Comparison of ENCODE assay signal across 14 mouse cellular contexts in genomic region chr12:108215090-108215489, GRCm38 (mm10). TPM values are rescaled to one million over a fixed set of nuclear protein-coding genes. Genes with fewer than 3 reads are reported as not detected.
A peak's percentile ranks its signal among the peaks of the same experiment; 100 is the strongest.
DNase-seq lines count a peak whose midpoint lies in the region; ATAC-seq and TF ChIP-seq lines count a peak whose summit lies in the region.
"Had no signal": no experiment of that assay in that cellular context is flagged by ENCODE, and none has a peak within 500 bp of the region (broad histone marks: within the 10 kb centered on the region; RNA-seq: fewer than 3 reads in every experiment).

No protein-coding gene starts in this region.

- no peak for TF ChIP-seq CTCF in midbrain, postnatal 0 days (IDR thresholded peaks at IDR 0.05)

- no peaks in the 10 kb centered on the region for H3K27me3 ChIP-seq in heart, embryonic 10.5 days (ENCODE audit: insufficient read depth, poor library complexity, severe bottlenecking)
- no peaks in the 10 kb centered on the region for H3K27me3 ChIP-seq in midbrain, embryonic 10.5 days (ENCODE audit: low read depth, poor library complexity, severe bottlenecking)
- no peaks in the 10 kb centered on the region for H3K27me3 ChIP-seq in midbrain, postnatal 0 days (ENCODE audit: insufficient read depth, low read length)
- H3K27me3 ChIP-seq in embryonic facial prominence, embryonic 12.5 days: no peaks in the 10 kb centered on the region
- H3K27me3 ChIP-seq in myocyte (ENCODE audit: control insufficient read depth, insufficient read depth, insufficient read length): no peaks in the 10 kb centered on the region
- H3K27me3 ChIP-seq: Patski had no signal

- no peak for TF ChIP-seq POLR2A in myocyte (IDR thresholded peaks at IDR 0.05; ENCODE audit: insufficient read length, low read depth)

- H3K27ac ChIP-seq in heart, embryonic 10.5 days: peak overlapping the region; percentile 72
- peak overlapping the region; percentile 69 for H3K27ac ChIP-seq in midbrain, embryonic 10.5 days (replicated peaks)
- no peak overlapping the region for H3K27ac ChIP-seq in midbrain, postnatal 0 days (ENCODE audit: low read depth, low read length)
- H3K27ac ChIP-seq in embryonic facial prominence, embryonic 12.5 days: peak overlapping the region; percentile 0; the same call in 1 of the 2 replicates

- no peaks in the 10 kb centered on the region for H3K79me2 ChIP-seq in myocyte (ENCODE audit: control insufficient read depth, insufficient read depth)

- no peak overlapping the region for H3K4me3 ChIP-seq in heart, embryonic 10.5 days
- H3K4me3 ChIP-seq in midbrain, embryonic 10.5 days: no peak overlapping the region
- no peak overlapping the region for H3K4me3 ChIP-seq in midbrain, postnatal 0 days (ENCODE audit: low read depth, low read length)
- H3K4me3 ChIP-seq in embryonic facial prominence, embryonic 12.5 days: no peak overlapping the region
- no peak overlapping the region for H3K4me3 ChIP-seq in myocyte

- no peak overlapping the region for H3K9ac ChIP-seq in midbrain, postnatal 0 days (replicated peaks; ENCODE audit: low read length, poor library complexity, severe bottlenecking)
- H3K9ac ChIP-seq in embryonic facial prominence, embryonic 12.5 days: no peak overlapping the region

- peaks cover 93% of the 10 kb centered on the region for H3K4me1 ChIP-seq in heart, embryonic 10.5 days
- peaks cover 89% of the 10 kb centered on the region for H3K4me1 ChIP-seq in midbrain, embryonic 10.5 days
- peaks cover 4% of the 10 kb centered on the region; the same call in 1 of the 2 replicates for H3K4me1 ChIP-seq in midbrain, postnatal 0 days (ENCODE audit: insufficient read depth, low read length)
- H3K4me1 ChIP-seq in embryonic facial prominence, embryonic 12.5 days: peaks cover 70% of the 10 kb centered on the region

- no peak overlapping the region for H3ac ChIP-seq in myocyte (ENCODE audit: control insufficient read depth, insufficient read length)

- 33% methylated on average over 8 of the region's 8 CpGs for WGBS in heart, embryonic 10.5 days
- 52% methylated on average over 8 of the region's 8 CpGs for WGBS in midbrain, embryonic 10.5 days
- WGBS in midbrain, postnatal 0 days: 67% methylated on average over 8 of the region's 8 CpGs
- 19% methylated on average over 8 of the region's 8 CpGs for WGBS in embryonic facial prominence, embryonic 12.5 days

- intact Hi-C loops in heart, postnatal 14 days (cut with DNase I): no loop called here

- H3K4me2 ChIP-seq in midbrain, postnatal 0 days (ENCODE audit: low read depth, low read length, poor library complexity, severe bottlenecking): no peak overlapping the region
- no peak overlapping the region for H3K4me2 ChIP-seq in embryonic facial prominence, embryonic 12.5 days (replicated peaks)
- H3K4me2 ChIP-seq in myocyte (ENCODE audit: low read depth): no peak overlapping the region
- H3K4me2 ChIP-seq: liver, embryonic 11.5 days had no signal

- no peak for ATAC-seq in midbrain, postnatal 0 days (ENCODE audit: low FRiP score)
- ATAC-seq in embryonic facial prominence, embryonic 12.5 days (ENCODE audit: insufficient number of reproducible peaks, insufficient read depth, low FRiP score, low TSS enrichment): no peak
- ATAC-seq: Patski had no signal

- H3K36me3 ChIP-seq in heart, embryonic 10.5 days: 0 out of 2 replicates have a peak, but pooled peaks cover 3% of the 10 kb centered on the region
- H3K36me3 ChIP-seq in midbrain, embryonic 10.5 days: peaks cover 29% of the 10 kb centered on the region
- no peaks in the 10 kb centered on the region for H3K36me3 ChIP-seq in midbrain, postnatal 0 days (ENCODE audit: insufficient read depth, low read length)
- H3K36me3 ChIP-seq in embryonic facial prominence, embryonic 12.5 days: no peaks in the 10 kb centered on the region
- no peaks in the 10 kb centered on the region for H3K36me3 ChIP-seq in myocyte (ENCODE audit: control insufficient read depth, insufficient read depth)

- DNase-seq in heart, embryonic 10.5 days (ENCODE audit: low spot score): no peak
- no peak for DNase-seq in heart, postnatal 14 days
- DNase-seq in midbrain, embryonic 10.5 days (ENCODE audit: low spot score): no peak
- no peak for DNase-seq in midbrain, postnatal 0 days (ENCODE audit: low spot score)
- DNase-seq in lung, postnatal 36 days: no peak
- no peak for DNase-seq in B cell, adult 2 months
- DNase-seq: adrenal gland, adult 2 months; kidney, adult 8-10 months; lung, postnatal 10 days; spleen, adult 18-20 months had no signal

- H3K9me3 ChIP-seq in heart, embryonic 10.5 days: no peaks in the 10 kb centered on the region
- H3K9me3 ChIP-seq in midbrain, embryonic 10.5 days (replicated peaks): no peaks in the 10 kb centered on the region
- H3K9me3 ChIP-seq in midbrain, postnatal 0 days (ENCODE audit: low read length): no peaks in the 10 kb centered on the region
- H3K9me3 ChIP-seq in embryonic facial prominence, embryonic 12.5 days: no peaks in the 10 kb centered on the region

TF ChIP-seq in myocyte, 11 proteins besides CTCF, POLR2A, EP300 and RAD21:
- TF ChIP-seq MAX (IDR thresholded peaks at IDR 0.05; ENCODE audit: low read depth) (no peak), MYOD1 (IDR thresholded peaks at IDR 0.05; ENCODE audit: control insufficient read depth in 1 of 3, insufficient read length in 2 of 3, low read depth in 2 of 3) (peak in 2 of 3 experiments; percentile 82 to 85), POLR2AphosphoS2 (IDR thresholded peaks at IDR 0.05; ENCODE audit: insufficient read length, low read depth) (no peak), SRF (IDR thresholded peaks at IDR 0.05; ENCODE audit: control insufficient read depth, insufficient read length, low read depth) (no peak), CEBPB (IDR thresholded peaks at IDR 0.05; ENCODE audit: insufficient read depth, poor library complexity, severe bottlenecking) (no peak), TCF12 (IDR thresholded peaks at IDR 0.05; ENCODE audit: insufficient read depth, poor library complexity, severe bottlenecking) (no peak), TCF3 (IDR thresholded peaks at IDR 0.05; ENCODE audit: insufficient read length, low read depth) (peak; percentile 32), USF1 (IDR thresholded peaks at IDR 0.05; ENCODE audit: low read depth) (no peak), REST (IDR thresholded peaks at IDR 0.05; ENCODE audit: insufficient read depth, insufficient read length) (no peak), MYOG (IDR thresholded peaks at IDR 0.05; ENCODE audit: control insufficient read depth in 1 of 3, insufficient read depth in 1 of 3, insufficient read length in 2 of 3, low read depth in 2 of 3) (peak in 2 of 3 experiments; percentile 72 to 79), E2F4 (IDR thresholded peaks at IDR 0.05; ENCODE audit: insufficient read depth) (no peak)

RNA-seq across cellular contexts. Expression of gene Ccnk, which starts 35.7 kb away (rescaled TPM):
- polyA plus RNA-seq in heart, embryonic 10.5 days (2016; fragmentation: Nextera tagmentation; extraction: Ambion mirVana): 2.0 and 3.6 TPM in 2 replicates
- 10 to 100 TPM; 27.6 to 28.0 TPM for total RNA-seq in heart, postnatal 14 days (2021)
- 3.3 and 3.5 TPM in 2 replicates for polyA plus RNA-seq in midbrain, embryonic 10.5 days (2016; fragmentation: Nextera tagmentation; extraction: Ambion mirVana)
- 12.1 and 27.6 TPM in 2 replicates for total RNA-seq in midbrain, postnatal 0 days (2014; rRNA removed)
- polyA plus RNA-seq in midbrain, postnatal 0 days (2015; fragmentation: Nextera tagmentation; extraction: Ambion mirVana): 2.1 and 2.2 TPM in 2 replicates
- polyA plus RNA-seq in embryonic facial prominence, embryonic 12.5 days (2016; fragmentation: Nextera tagmentation; extraction: Ambion mirVana): 3.4 and 4.3 TPM in 2 replicates
- polyA plus RNA-seq in myocyte (2012; fragmentation: generic; extraction: Trizol): 29.1 TPM

RNA-seq across cellular contexts. Expression of gene Setd3, which starts 36.0 kb away (rescaled TPM):
- 72.6 TPM in 2 replicates for polyA plus RNA-seq in heart, embryonic 10.5 days (2016; fragmentation: Nextera tagmentation; extraction: Ambion mirVana)
- 10 to 100 TPM; 75.6 to 78.4 TPM for total RNA-seq in heart, postnatal 14 days (2021)
- 77.8 and 77.9 TPM in 2 replicates for polyA plus RNA-seq in midbrain, embryonic 10.5 days (2016; fragmentation: Nextera tagmentation; extraction: Ambion mirVana)
- 74.6 and 95.5 TPM in 2 replicates for total RNA-seq in midbrain, postnatal 0 days (2014; rRNA removed)
- polyA plus RNA-seq in midbrain, postnatal 0 days (2015; fragmentation: Nextera tagmentation; extraction: Ambion mirVana): 88.1 and 91.2 TPM in 2 replicates
- polyA plus RNA-seq in embryonic facial prominence, embryonic 12.5 days (2016; fragmentation: Nextera tagmentation; extraction: Ambion mirVana): 98.4 and 103 TPM in 2 replicates
- 54.0 TPM for polyA plus RNA-seq in myocyte (2012; fragmentation: generic; extraction: Trizol)
